Comparison of ENCODE assay signal across 14 mouse cellular contexts in the genomic region with DNA sequence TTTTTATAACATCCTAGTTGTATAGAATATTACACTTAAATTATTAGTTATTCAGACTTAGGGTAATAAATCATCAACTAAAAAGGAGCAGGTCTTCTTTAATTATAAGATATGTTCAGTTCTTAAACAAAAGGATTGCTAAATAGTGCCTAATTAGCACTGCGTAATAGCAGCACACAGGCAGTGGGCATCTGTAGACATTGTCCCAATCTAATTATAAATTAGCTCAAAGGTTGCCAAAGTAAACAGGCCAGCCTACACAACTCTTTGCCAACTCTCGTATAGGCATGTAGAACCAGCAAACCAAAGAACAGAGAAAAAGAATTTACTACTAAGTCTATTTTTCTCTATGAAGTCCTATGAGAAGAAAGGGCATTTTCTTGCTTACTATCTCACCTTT.
"Had no signal": no experiment of that assay in that cellular context is flagged by ENCODE, and none has a peak within 500 bp of the region (broad histone marks: within the 10 kb centered on the region; RNA-seq: fewer than 3 reads in every experiment).

No protein-coding gene starts in this region.

- H3K27me3 ChIP-seq: kidney, embryonic 15.5 days; limb, embryonic 15.5 days; liver, embryonic 13.5 days; lung, embryonic 15.5 days; midbrain, embryonic 13.5 days; stomach, embryonic 15.5 days had no signal

- H3K4me1 ChIP-seq: kidney, embryonic 15.5 days; limb, embryonic 15.5 days; liver, embryonic 13.5 days; lung, embryonic 15.5 days; stomach, embryonic 15.5 days had no signal

- H3K4me3 ChIP-seq: kidney, embryonic 15.5 days; limb, embryonic 15.5 days; liver, embryonic 13.5 days; lung, embryonic 15.5 days; midbrain, embryonic 13.5 days; stomach, embryonic 15.5 days had no signal

- H3K9me3 ChIP-seq: kidney, embryonic 15.5 days; limb, embryonic 15.5 days; liver, embryonic 13.5 days; lung, embryonic 15.5 days; midbrain, embryonic 13.5 days; stomach, embryonic 15.5 days had no signal

- H3K9ac ChIP-seq: kidney, embryonic 15.5 days; limb, embryonic 15.5 days; liver, embryonic 13.5 days; liver, postnatal 0 days; lung, embryonic 15.5 days; midbrain, embryonic 13.5 days; stomach, embryonic 15.5 days had no signal

- ATAC-seq: liver, postnatal 0 days; midbrain, embryonic 13.5 days had no signal

- H3K4me2 ChIP-seq: kidney, embryonic 15.5 days; limb, embryonic 15.5 days; liver, embryonic 13.5 days; lung, embryonic 15.5 days; midbrain, embryonic 13.5 days; stomach, embryonic 15.5 days had no signal

- H3K36me3 ChIP-seq: kidney, embryonic 15.5 days; limb, embryonic 15.5 days; liver, embryonic 13.5 days; lung, embryonic 15.5 days; stomach, embryonic 15.5 days had no signal

- DNase-seq: kidney, adult 18-20 months; kidney, postnatal 14 days; layer of hippocampus, postnatal 36 days; liver, embryonic 13.5 days; liver, postnatal 0 days; right cerebral cortex, postnatal 4 days; spleen, adult 18-20 months; thymus, adult 2 months; thymus, postnatal 25 days had no signal

- H3K27ac ChIP-seq: kidney, embryonic 15.5 days; limb, embryonic 15.5 days; liver, embryonic 13.5 days; lung, embryonic 15.5 days; midbrain, embryonic 13.5 days; stomach, embryonic 15.5 days had no signal
